Comparison of ENCODE assay signal across 28 mouse cellular contexts in genomic region chr11:82863059-82863458, GRCm38 (mm10). TPM values are rescaled to one million over a fixed set of nuclear protein-coding genes. Genes with fewer than 3 reads are reported as not detected.
DNase-seq lines count a peak whose midpoint lies in the region; ATAC-seq and TF ChIP-seq lines count a peak whose summit lies in the region.
"Had no signal": no experiment of that assay in that cellular context is flagged by ENCODE, and none has a peak within 500 bp of the region (broad histone marks: within the 10 kb centered on the region; RNA-seq: fewer than 3 reads in every experiment).

No protein-coding gene starts in this region.

- 31% methylated on average over 2 of the region's 2 CpGs for WGBS in midbrain, embryonic 14.5 days
- 29% methylated on average over 2 of the region's 2 CpGs for WGBS in midbrain, postnatal 0 days
- 31% methylated on average over 2 of the region's 2 CpGs for WGBS in forebrain, embryonic 11.5 days
- 4% methylated on average over 2 of the region's 2 CpGs for WGBS in forebrain, embryonic 14.5 days
- 77% methylated on average over 2 of the region's 2 CpGs for WGBS in liver, embryonic 16.5 days (ENCODE audit: insufficient replicate concordance)
- 97% methylated on average over 2 of the region's 2 CpGs for WGBS in thymus, adult 2 months

- H3K9me3 ChIP-seq in midbrain, embryonic 14.5 days (ENCODE audit: control insufficient read depth, low read length): no peaks in the 10 kb centered on the region
- no peaks in the 10 kb centered on the region for H3K9me3 ChIP-seq in midbrain, postnatal 0 days (ENCODE audit: low read length)
- no peaks in the 10 kb centered on the region for H3K9me3 ChIP-seq in forebrain, embryonic 11.5 days (ENCODE audit: control insufficient read depth, low read length)
- no peaks in the 10 kb centered on the region for H3K9me3 ChIP-seq in forebrain, embryonic 14.5 days (replicated peaks; ENCODE audit: control insufficient read depth, low read length)
- no peaks in the 10 kb centered on the region for H3K9me3 ChIP-seq in liver, embryonic 16.5 days (replicated peaks; ENCODE audit: control insufficient read depth, low read length)
- H3K9me3 ChIP-seq: heart, embryonic 12.5 days; limb, embryonic 13.5 days; midbrain, embryonic 13.5 days had no signal

- no peaks in the 10 kb centered on the region; the same call in 1 of the 2 replicates for H3K4me1 ChIP-seq in midbrain, embryonic 14.5 days (ENCODE audit: control insufficient read depth, insufficient read depth, low read length)
- H3K4me1 ChIP-seq in midbrain, postnatal 0 days (ENCODE audit: insufficient read depth, low read length): no peaks in the 10 kb centered on the region
- peaks cover 10% of the 10 kb centered on the region; the same call in 1 of the 2 replicates for H3K4me1 ChIP-seq in forebrain, embryonic 11.5 days (replicated peaks; ENCODE audit: control insufficient read depth, insufficient read depth, low read length)
- peaks cover 30% of the 10 kb centered on the region for H3K4me1 ChIP-seq in forebrain, embryonic 14.5 days (ENCODE audit: control insufficient read depth, insufficient read depth, low read length)
- H3K4me1 ChIP-seq in liver, embryonic 16.5 days (ENCODE audit: control insufficient read depth, low read depth, low read length): peaks cover 54% of the 10 kb centered on the region
- H3K4me1 ChIP-seq in thymus, adult 2 months (replicated peaks; ENCODE audit: control insufficient read depth, insufficient read depth, low read length): peaks cover 6% of the 10 kb centered on the region

- no peak for TF ChIP-seq CTCF in midbrain, postnatal 0 days (IDR thresholded peaks at IDR 0.05)
- TF ChIP-seq CTCF in thymus, adult 2 months (IDR thresholded peaks at IDR 0.05; ENCODE audit: borderline replicate concordance, control insufficient read depth, extremely low read depth, insufficient read depth, low read length, poor library complexity): no peak

- no peak overlapping the region for H3K4me3 ChIP-seq in midbrain, embryonic 14.5 days (replicated peaks; ENCODE audit: low read depth, low read length)
- H3K4me3 ChIP-seq in midbrain, postnatal 0 days (ENCODE audit: low read depth, low read length): no peak overlapping the region
- no peak overlapping the region for H3K4me3 ChIP-seq in forebrain, embryonic 11.5 days (ENCODE audit: low read depth, low read length)
- H3K4me3 ChIP-seq in forebrain, embryonic 14.5 days (ENCODE audit: low read depth, low read length): no peak overlapping the region
- no peak overlapping the region for H3K4me3 ChIP-seq in liver, embryonic 16.5 days (ENCODE audit: low read depth, low read length)
- no peak overlapping the region for H3K4me3 ChIP-seq in thymus, adult 2 months (ENCODE audit: control insufficient read depth, insufficient read depth, low read length)
- H3K4me3 ChIP-seq: heart, embryonic 12.5 days; limb, embryonic 13.5 days; midbrain, embryonic 13.5 days; myocyte had no signal

- no peaks in the 10 kb centered on the region for H3K27me3 ChIP-seq in midbrain, embryonic 14.5 days (ENCODE audit: control insufficient read depth, insufficient read depth, low read length)
- no peaks in the 10 kb centered on the region for H3K27me3 ChIP-seq in midbrain, postnatal 0 days (ENCODE audit: insufficient read depth, low read length)
- no peaks in the 10 kb centered on the region for H3K27me3 ChIP-seq in forebrain, embryonic 11.5 days (ENCODE audit: control insufficient read depth, insufficient read depth, low read length)
- no peaks in the 10 kb centered on the region for H3K27me3 ChIP-seq in forebrain, embryonic 14.5 days (replicated peaks; ENCODE audit: control insufficient read depth, insufficient read depth, low read length)
- H3K27me3 ChIP-seq in liver, embryonic 16.5 days (ENCODE audit: control insufficient read depth, insufficient read depth, low read depth, low read length): no peaks in the 10 kb centered on the region
- H3K27me3 ChIP-seq in thymus, adult 2 months (ENCODE audit: control insufficient read depth, insufficient read depth, low read length): no peaks in the 10 kb centered on the region
- H3K27me3 ChIP-seq: heart, embryonic 12.5 days; limb, embryonic 13.5 days; midbrain, embryonic 13.5 days had no signal

- ATAC-seq in midbrain, embryonic 14.5 days (ENCODE audit: low FRiP score, low TSS enrichment): no peak
- ATAC-seq in midbrain, postnatal 0 days (ENCODE audit: low FRiP score): no peak
- peak; percentile 63; the same call in 1 of the 2 replicates for ATAC-seq in forebrain, embryonic 11.5 days (replicated peaks; ENCODE audit: low FRiP score)
- peak; percentile 81 for ATAC-seq in forebrain, embryonic 14.5 days
- ATAC-seq in liver, embryonic 16.5 days (ENCODE audit: low read depth): no peak
- ATAC-seq: hindbrain, postnatal 0 days; midbrain, embryonic 13.5 days had no signal

- TF ChIP-seq POLR2A in thymus, adult 2 months (IDR thresholded peaks at IDR 0.05; ENCODE audit: control insufficient read depth, extremely low read depth, insufficient read depth, low read length, poor library complexity): no peak

- H3K9ac ChIP-seq in midbrain, embryonic 14.5 days (replicated peaks; ENCODE audit: low read length): no peak overlapping the region
- H3K9ac ChIP-seq in midbrain, postnatal 0 days (replicated peaks; ENCODE audit: low read length, poor library complexity, severe bottlenecking): no peak overlapping the region
- H3K9ac ChIP-seq in forebrain, embryonic 11.5 days (ENCODE audit: low read length): no peak overlapping the region
- H3K9ac ChIP-seq in forebrain, embryonic 14.5 days (ENCODE audit: low read length): no peak overlapping the region
- H3K9ac ChIP-seq in liver, embryonic 16.5 days (ENCODE audit: low read depth, low read length): no peak overlapping the region
- H3K9ac ChIP-seq: heart, embryonic 12.5 days; limb, embryonic 13.5 days; lung, embryonic 14.5 days; midbrain, embryonic 13.5 days had no signal

- H3K4me2 ChIP-seq in midbrain, embryonic 14.5 days (ENCODE audit: low read length): no peak overlapping the region
- no peak overlapping the region for H3K4me2 ChIP-seq in midbrain, postnatal 0 days (ENCODE audit: low read depth, low read length, poor library complexity, severe bottlenecking)
- no peak overlapping the region for H3K4me2 ChIP-seq in forebrain, embryonic 11.5 days (ENCODE audit: low read depth, low read length, severe bottlenecking)
- 0 out of 2 replicates have a peak overlapping the region, but pooled peaks have one; percentile 1 for H3K4me2 ChIP-seq in forebrain, embryonic 14.5 days (ENCODE audit: low read length)
- H3K4me2 ChIP-seq in liver, embryonic 16.5 days (ENCODE audit: low read depth, low read length): peak overlapping the region; percentile 38
- H3K4me2 ChIP-seq: heart, embryonic 12.5 days; limb, embryonic 13.5 days; lung, embryonic 14.5 days; midbrain, embryonic 13.5 days had no signal

- peak overlapping the region; percentile 55; the same call in 1 of the 2 replicates for H3K27ac ChIP-seq in midbrain, embryonic 14.5 days (replicated peaks; ENCODE audit: low read depth, low read length)
- H3K27ac ChIP-seq in midbrain, postnatal 0 days (ENCODE audit: low read depth, low read length): no peak overlapping the region
- peak overlapping the region; percentile 71; the same call in 1 of the 2 replicates for H3K27ac ChIP-seq in forebrain, embryonic 11.5 days (ENCODE audit: low read depth, low read length)
- peak overlapping the region; percentile 81 for H3K27ac ChIP-seq in forebrain, embryonic 14.5 days (ENCODE audit: low read depth, low read length)
- H3K27ac ChIP-seq in liver, embryonic 16.5 days (ENCODE audit: low read length): peak overlapping the region; percentile 68
- H3K27ac ChIP-seq in thymus, adult 2 months (ENCODE audit: control insufficient read depth, insufficient read depth, low read length): no peak overlapping the region
- H3K27ac ChIP-seq: hindbrain, postnatal 0 days had no signal

- DNase-seq in midbrain, embryonic 14.5 days: peak; percentile 41
- DNase-seq in midbrain, postnatal 0 days (ENCODE audit: low spot score): no peak
- DNase-seq in forebrain, embryonic 11.5 days (ENCODE audit: low spot score): no peak
- peak; percentile 73 for DNase-seq in forebrain, embryonic 14.5 days (ENCODE audit: low spot score)
- DNase-seq in thymus, adult 2 months: no peak
- no peak for DNase-seq in cerebellum, adult 11 months
- DNase-seq: adrenal gland, adult 2 months; cerebellum, adult 18-20 months; cerebellum, postnatal 14 days; gastrocnemius, postnatal 10 days; heart, adult 18-20 months; heart, postnatal 10 days; kidney, adult 9 months; kidney, postnatal 25 days; lung, embryonic 14.5 days; spleen, adult 18-20 months; thymus, adult 18-20 months; thymus, postnatal 4 days had no signal

- no peaks in the 10 kb centered on the region for H3K36me3 ChIP-seq in midbrain, embryonic 14.5 days (ENCODE audit: control insufficient read depth, insufficient read depth, low read length)
- no peaks in the 10 kb centered on the region for H3K36me3 ChIP-seq in midbrain, postnatal 0 days (ENCODE audit: insufficient read depth, low read length)
- H3K36me3 ChIP-seq in forebrain, embryonic 11.5 days (ENCODE audit: control insufficient read depth, insufficient read depth, low read length): no peaks in the 10 kb centered on the region
- no peaks in the 10 kb centered on the region for H3K36me3 ChIP-seq in forebrain, embryonic 14.5 days (ENCODE audit: control insufficient read depth, insufficient read depth, low read length)
- H3K36me3 ChIP-seq in liver, embryonic 16.5 days (ENCODE audit: control insufficient read depth, insufficient read depth): peaks cover 2% of the 10 kb centered on the region; the same call in 1 of the 2 replicates
- no peaks in the 10 kb centered on the region for H3K36me3 ChIP-seq in thymus, adult 2 months (ENCODE audit: control insufficient read depth, insufficient read depth, low read length)
- H3K36me3 ChIP-seq: heart, embryonic 12.5 days; limb, embryonic 13.5 days; midbrain, embryonic 13.5 days had no signal

RNA-seq across cellular contexts. Expression of gene Rffl, which starts 8.0 kb away (rescaled TPM):
- 2.6 and 4.2 TPM in 2 replicates for polyA plus RNA-seq in midbrain, embryonic 14.5 days (2014; fragmentation: Nextera tagmentation; extraction: Ambion mirVana)
- 2.0 and 7.8 TPM in 2 replicates for total RNA-seq in midbrain, postnatal 0 days (2014; rRNA removed)
- 2.0 and 2.5 TPM in 2 replicates for polyA plus RNA-seq in midbrain, postnatal 0 days (2015; fragmentation: Nextera tagmentation; extraction: Ambion mirVana)
- polyA plus RNA-seq in forebrain, embryonic 11.5 days (2014; fragmentation: Nextera tagmentation; extraction: Ambion mirVana): 17.0 and 18.4 TPM in 2 replicates
- polyA plus RNA-seq in forebrain, embryonic 14.5 days (2014; fragmentation: Nextera tagmentation; extraction: Ambion mirVana): 8.4 and 9.8 TPM in 2 replicates
- polyA plus RNA-seq in liver, embryonic 16.5 days (2015; fragmentation: Nextera tagmentation; extraction: Ambion mirVana): 25.8 and 26.4 TPM in 2 replicates
- 13.4 and 16.3 TPM in 2 replicates for polyA plus RNA-seq in thymus, adult 2 months (2012; rRNA removed)

RNA-seq across cellular contexts. Expression of gene Rad51d, which starts 27.4 kb away (rescaled TPM):
- polyA plus RNA-seq in midbrain, embryonic 14.5 days (2014; fragmentation: Nextera tagmentation; extraction: Ambion mirVana): 11.4 and 17.2 TPM in 2 replicates
- total RNA-seq in midbrain, postnatal 0 days (2014; rRNA removed): 8.4 and 11.2 TPM in 2 replicates
- 11.0 and 11.2 TPM in 2 replicates for polyA plus RNA-seq in midbrain, postnatal 0 days (2015; fragmentation: Nextera tagmentation; extraction: Ambion mirVana)
- polyA plus RNA-seq in forebrain, embryonic 11.5 days (2014; fragmentation: Nextera tagmentation; extraction: Ambion mirVana): 15.6 and 17.4 TPM in 2 replicates
- polyA plus RNA-seq in forebrain, embryonic 14.5 days (2014; fragmentation: Nextera tagmentation; extraction: Ambion mirVana): 14.2 and 16.8 TPM in 2 replicates
- polyA plus RNA-seq in liver, embryonic 16.5 days (2015; fragmentation: Nextera tagmentation; extraction: Ambion mirVana): 4.1 and 4.7 TPM in 2 replicates
- polyA plus RNA-seq in thymus, adult 2 months (2012; rRNA removed): 22.0 and 22.6 TPM in 2 replicates

RNA-seq across cellular contexts. Expression of gene Fndc8, which starts 28.9 kb away (rescaled TPM):
- polyA plus RNA-seq in midbrain, embryonic 14.5 days (2014; fragmentation: Nextera tagmentation; extraction: Ambion mirVana): 0.30 and 0.38 TPM in 2 replicates
- total RNA-seq in midbrain, postnatal 0 days (2014; rRNA removed): not detected in 2 replicates
- 0.22 and 0.27 TPM in 2 replicates for polyA plus RNA-seq in midbrain, postnatal 0 days (2015; fragmentation: Nextera tagmentation; extraction: Ambion mirVana)
- polyA plus RNA-seq in forebrain, embryonic 11.5 days (2014; fragmentation: Nextera tagmentation; extraction: Ambion mirVana): 0.44 and 0.48 TPM in 2 replicates
- 0.18 and 0.48 TPM in 2 replicates for polyA plus RNA-seq in forebrain, embryonic 14.5 days (2014; fragmentation: Nextera tagmentation; extraction: Ambion mirVana)
- 0.09 and 0.12 TPM in 2 replicates for polyA plus RNA-seq in liver, embryonic 16.5 days (2015; fragmentation: Nextera tagmentation; extraction: Ambion mirVana)
- polyA plus RNA-seq in thymus, adult 2 months (2012; rRNA removed): 0.23 and 0.36 TPM in 2 replicates
- total RNA-seq: gastrocnemius, postnatal 10 days; heart, adult 18-20 months; hindbrain, postnatal 0 days; layer of hippocampus, adult 8-10 months; left cerebral cortex, adult 18-20 months; left cerebral cortex, postnatal 25 days; megakaryocyte, adult 5-6 weeks had no signal
- polyA plus RNA-seq: lung, embryonic 14.5 days had no signal

RNA-seq across cellular contexts. Expression of gene Nle1, which starts 45.2 kb away (rescaled TPM):
- polyA plus RNA-seq in midbrain, embryonic 14.5 days (2014; fragmentation: Nextera tagmentation; extraction: Ambion mirVana): 24.8 and 28.0 TPM in 2 replicates
- total RNA-seq in midbrain, postnatal 0 days (2014; rRNA removed): 24.9 and 28.7 TPM in 2 replicates
- polyA plus RNA-seq in midbrain, postnatal 0 days (2015; fragmentation: Nextera tagmentation; extraction: Ambion mirVana): 29.8 and 30.1 TPM in 2 replicates
- 31.9 and 34.8 TPM in 2 replicates for polyA plus RNA-seq in forebrain, embryonic 11.5 days (2014; fragmentation: Nextera tagmentation; extraction: Ambion mirVana)
- 23.4 and 25.7 TPM in 2 replicates for polyA plus RNA-seq in forebrain, embryonic 14.5 days (2014; fragmentation: Nextera tagmentation; extraction: Ambion mirVana)
- polyA plus RNA-seq in liver, embryonic 16.5 days (2015; fragmentation: Nextera tagmentation; extraction: Ambion mirVana): 9.1 and 10.7 TPM in 2 replicates
- polyA plus RNA-seq in thymus, adult 2 months (2012; rRNA removed): 81.4 and 85.8 TPM in 2 replicates

RNA-seq across cellular contexts. Expression of gene Unc45b, which starts 47.3 kb away (rescaled TPM):
- 0.32 and 0.84 TPM in 2 replicates for polyA plus RNA-seq in midbrain, embryonic 14.5 days (2014; fragmentation: Nextera tagmentation; extraction: Ambion mirVana)
- total RNA-seq in midbrain, postnatal 0 days (2014; rRNA removed): 0.05 and 0.19 TPM in 2 replicates
- polyA plus RNA-seq in midbrain, postnatal 0 days (2015; fragmentation: Nextera tagmentation; extraction: Ambion mirVana): 2.9 and 3.1 TPM in 2 replicates
- polyA plus RNA-seq in forebrain, embryonic 11.5 days (2014; fragmentation: Nextera tagmentation; extraction: Ambion mirVana): 0.20 and 0.41 TPM in 2 replicates
- polyA plus RNA-seq in forebrain, embryonic 14.5 days (2014; fragmentation: Nextera tagmentation; extraction: Ambion mirVana): 0.38 and 1.1 TPM in 2 replicates
- polyA plus RNA-seq in liver, embryonic 16.5 days (2015; fragmentation: Nextera tagmentation; extraction: Ambion mirVana): 1.4 and 2.4 TPM in 2 replicates
- polyA plus RNA-seq in thymus, adult 2 months (2012; rRNA removed): 1.2 and 7.1 TPM in 2 replicates
- total RNA-seq: megakaryocyte, adult 5-6 weeks had no signal

Comparison
In these comparisons a context has a peak if more than half of its experiments do, and no peak if none do; other contexts are left out.
1. DNase-seq: peak in midbrain, embryonic 14.5 days (single experiment) and forebrain, embryonic 14.5 days (single experiment); none in midbrain, postnatal 0 days (single experiment), forebrain, embryonic 11.5 days (single experiment), thymus, adult 2 months (single experiment) and cerebellum, adult 11 months (single experiment).
2. H3K27ac ChIP-seq: peak in midbrain, embryonic 14.5 days (single experiment), forebrain, embryonic 11.5 days (single experiment), forebrain, embryonic 14.5 days (single experiment) and liver, embryonic 16.5 days (single experiment); none in midbrain, postnatal 0 days (single experiment) and thymus, adult 2 months (single experiment).
3. H3K4me2 ChIP-seq: peak in forebrain, embryonic 14.5 days (single experiment) and liver, embryonic 16.5 days (single experiment); none in midbrain, embryonic 14.5 days (single experiment), midbrain, postnatal 0 days (single experiment) and forebrain, embryonic 11.5 days (single experiment).
4. ATAC-seq: peak in forebrain, embryonic 11.5 days (single experiment) and forebrain, embryonic 14.5 days (single experiment); none in midbrain, embryonic 14.5 days (single experiment), midbrain, postnatal 0 days (single experiment) and liver, embryonic 16.5 days (single experiment).